Mouse (Mus musculus) midbrain, postnatal 0 days (tissue): Measurements from ENCODE around the gene Acnat1. TPM values are rescaled to one million over a fixed set of nuclear protein-coding genes. Genes with fewer than 3 reads are reported as not detected.
"Not testable (repeated sequence)": the region's sequence is repeated elsewhere in the genome, so short reads cannot be mapped to it uniquely, and the experiment has no call there.

Experiments used
- ATAC-seq: fragments of 200-750 bp; cut with Nextera tagmentation; 2 replicates; pipeline ENCODE4 v1.8.0; 2017; ENCODE audit warnings: moderate number of reproducible peaks, mild to moderate bottlenecking, moderate TSS enrichment, moderate library complexity; ENCODE audit not compliant: low FRiP score
- DNase-seq: peaks from one replicate; pipeline ENCODE4 v3.0.0-alpha.2; 2015; ENCODE audit warnings: low spot score
- H3K27ac ChIP-seq: fragments of 300-500 bp; sonication (generic); 2 replicates; pipeline ENCODE4 v1.5.1; 2014; ENCODE audit warnings: low read depth, mild to moderate bottlenecking, low read length, mixed read lengths
- H3K27me3 ChIP-seq: fragments of 300-500 bp; sonication (generic); 2 replicates; pipeline ENCODE4 v1.6.1; 2014; ENCODE audit warnings: low read length, control low read depth, mixed read lengths; ENCODE audit not compliant: insufficient read depth
- H3K36me3 ChIP-seq: fragments of 300-500 bp; sonication (generic); 2 replicates; pipeline ENCODE4 v1.6.1; 2014; ENCODE audit warnings: low read length, control low read depth, mixed read lengths; ENCODE audit not compliant: insufficient read depth
- H3K4me1 ChIP-seq: fragments of 300-500 bp; sonication (generic); 2 replicates; pipeline ENCODE4 v1.6.1; 2014; ENCODE audit warnings: mild to moderate bottlenecking, control low read depth, antibody characterized with exemption, low read length, mixed read lengths; ENCODE audit not compliant: insufficient read depth
- H3K4me2 ChIP-seq: fragments of 300-500 bp; sonication (generic); 2 replicates; pipeline ENCODE4 v1.6.1; 2014; ENCODE audit warnings: low read depth, mild to moderate bottlenecking, low read length, mixed read lengths; ENCODE audit not compliant: poor library complexity, severe bottlenecking
- H3K4me3 ChIP-seq: fragments of 300-500 bp; sonication (generic); 2 replicates; pipeline ENCODE4 v1.5.1; 2014; ENCODE audit warnings: low read depth, mild to moderate bottlenecking, low read length, moderate library complexity
- H3K9ac ChIP-seq: fragments of 300-500 bp; sonication (generic); replicated peaks from 2 replicates; pipeline ENCODE4 v1.6.1; 2014; ENCODE audit warnings: mild to moderate bottlenecking, low read length, moderate library complexity, mixed read lengths; ENCODE audit not compliant: poor library complexity, severe bottlenecking
- H3K9me3 ChIP-seq: fragments of 300-500 bp; sonication (generic); 2 replicates; pipeline ENCODE4 v1.6.1; 2016; ENCODE audit warnings: low read length, control low read depth
- CTCF ChIP-seq: IDR thresholded peaks from 2 replicates; pipeline ENCODE4 v1.5.1; 2016; ENCODE audit warnings: antibody characterized with exemption, mild to moderate bottlenecking
- WGBS: fragments of 180-500 bp; shearing (Covaris S2); extraction: QIAGEN DNeasy Blood & Tissue Kit; methylation state at CpG from one replicate; pipeline ENCODE4 v1.1.7; 2014; 5-methylcytosine and 5-hydroxymethylcytosine counted together
- polyA plus RNA-seq: library from polyadenylated mRNA; unstranded; fragments of >200 nt; fragmentation: Nextera tagmentation; extraction: Ambion mirVana; gene quantifications from 2 replicates; pipeline ENCODE4 v1.2.1, GENCODE M21; 2015
- total RNA-seq: library from RNA; depleted of rRNA; stranded (reverse); fragments of >200 nt; gene quantifications from 2 replicates; pipeline ENCODE4 v1.2.3, GENCODE M21; 2014

Acnat1 gene
- total and polyA plus RNA-seq, 2 experiments from 2014 or later: 0.44 TPM; not detected in 1

GRCm38 (mm10) chr4:49485442-49485841, 11.7 kb upstream of the Acnat1 start:
- DNase-seq: no peak
- Histone ChIP-seq H3K9me3 (no peaks in the 10 kb centered on the region), H3K4me2 (no peak overlapping the region), H3K9ac (no peak overlapping the region), H3K27me3 (no peaks in the 10 kb centered on the region), H3K27ac (no peak overlapping the region), H3K36me3 (no peaks in the 10 kb centered on the region), H3K4me1 (no peaks in the 10 kb centered on the region), H3K4me3 (no peak overlapping the region)
- no peak for TF ChIP-seq CTCF
- ATAC-seq: no peak

GRCm38 (mm10) chr4:49480896-49481295, 7.2 kb upstream of the Acnat1 start:
- DNase-seq (no peak), ATAC-seq (no peak)
- H3K27me3 ChIP-seq: no peaks in the 10 kb centered on the region
- H3K36me3 ChIP-seq: no peaks in the 10 kb centered on the region
- TF ChIP-seq CTCF: no peak
- no peak overlapping the region for H3K4me2 ChIP-seq
- no peaks in the 10 kb centered on the region for H3K9me3 ChIP-seq
- 53% methylated on average over 3 of the region's 3 CpGs for WGBS
- H3K4me3 ChIP-seq: no peak overlapping the region
- H3K27ac ChIP-seq: no peak overlapping the region
- no peak overlapping the region for H3K9ac ChIP-seq
- no peaks in the 10 kb centered on the region for H3K4me1 ChIP-seq

GRCm38 (mm10) chr4:49480104-49480760, 6.5 kb upstream of the Acnat1 start:
- TF ChIP-seq CTCF: no peak
- H3K27me3 ChIP-seq: no peaks in the 10 kb centered on the region

GRCm38 (mm10) chr4:49479035-49479434, 5.3 kb upstream of the Acnat1 start:
- H3K36me3 ChIP-seq, H3K4me3 ChIP-seq, H3K9ac ChIP-seq, DNase-seq, ATAC-seq, H3K27ac ChIP-seq, H3K4me2 ChIP-seq, H3K27me3 ChIP-seq, H3K4me1 ChIP-seq, H3K9me3 ChIP-seq: not testable (repeated sequence)
- WGBS: 22% methylated on average over 2 of the region's 2 CpGs

More at GRCm38 (mm10) chr4:49480104-49480760, 6.5 kb upstream of the Acnat1 start:
- Histone ChIP-seq H3K4me3 (no peak overlapping the region), H3K27ac (no peak overlapping the region), H3K4me1 (no peaks in the 10 kb centered on the region), H3K9me3 (no peaks in the 10 kb centered on the region), H3K36me3 (no peaks in the 10 kb centered on the region), H3K9ac (no peak overlapping the region), H3K4me2 (peak overlapping the region; percentile 25; the same call in 1 of the 2 replicates)
- DNase-seq: no peak
- no peak for ATAC-seq
- WGBS: 22% methylated on average over 21 of the region's 21 CpGs

- Histone ChIP-seq H3K27me3 (no peaks in the 10 kb centered on the region), H3K36me3 (no peaks in the 10 kb centered on the region), H3K9me3 (no peaks in the 10 kb centered on the region), H3K9ac (no peak overlapping the region), H3K4me1 (no peaks in the 10 kb centered on the region), H3K4me3 (peak overlapping the region; percentile 16), H3K27ac (no peak overlapping the region), H3K4me2 (peak overlapping the region; percentile 53)
- no peak for DNase-seq
- no peak for TF ChIP-seq CTCF
- ATAC-seq: no peak
- 20% methylated on average over 19 of the region's 19 CpGs for WGBS
These were observed 4.6 kb upstream of the Acnat1 start for GRCm38 (mm10) chr4:49478118-49478877.

GRCm38 (mm10) chr4:49474583-49474982, 871 bp upstream of the Acnat1 start:
- Histone ChIP-seq H3K4me3 (no peak overlapping the region), H3K36me3 (no peaks in the 10 kb centered on the region), H3K4me1 (no peaks in the 10 kb centered on the region), H3K4me2 (no peak overlapping the region), H3K9me3 (no peaks in the 10 kb centered on the region), H3K27ac (no peak overlapping the region), H3K27me3 (no peaks in the 10 kb centered on the region), H3K9ac (no peak overlapping the region)
- ATAC-seq: no peak
- DNase-seq: no peak
- no peak for TF ChIP-seq CTCF
